Comparison of ENCODE assay signal across 8 mouse cellular contexts in the genomic region with DNA sequence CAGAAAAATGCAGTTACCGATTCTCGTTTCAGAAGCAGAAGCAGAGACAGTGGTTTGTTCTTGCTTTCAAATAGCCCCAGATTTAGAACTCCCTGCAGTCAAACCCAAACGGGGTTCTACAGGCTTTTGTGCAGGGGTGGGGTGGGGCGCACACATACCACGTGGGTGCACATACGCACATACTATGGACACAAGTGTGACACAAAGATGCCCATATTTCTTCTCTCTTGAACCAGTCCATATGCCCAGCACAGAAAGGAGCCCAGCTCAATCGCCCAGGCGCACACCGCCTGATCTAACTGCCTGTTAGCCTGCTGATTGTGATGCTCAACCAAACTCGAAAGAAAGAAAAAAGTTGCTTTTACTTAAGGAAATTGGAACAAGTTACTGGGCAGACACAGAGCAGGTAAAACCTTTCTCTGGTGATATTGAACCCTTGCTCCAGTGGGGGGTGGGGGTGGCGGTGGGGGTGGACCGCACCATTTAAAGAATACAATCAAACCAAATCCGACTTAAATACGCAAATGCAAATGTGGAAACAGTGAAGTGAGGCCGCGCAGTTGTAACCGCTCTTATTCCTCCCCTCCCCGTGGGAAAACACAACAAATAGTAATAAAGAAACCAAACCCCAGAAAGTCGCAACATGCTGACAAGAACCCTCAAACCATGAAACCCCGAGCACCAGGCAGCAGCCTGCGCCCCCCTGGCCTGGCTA. TPM values are rescaled to one million over a fixed set of nuclear protein-coding genes. Genes with fewer than 3 reads are reported as not detected.
DNase-seq lines count a peak whose midpoint lies in the region; ATAC-seq lines count a peak whose summit lies in the region.

No protein-coding gene starts in this region.

- WGBS in kidney, embryonic 15.5 days = 25% methylated on average over 21 of the region's 21 CpGs
- WGBS in neural tube, embryonic 12.5 days = 23% methylated on average over 21 of the region's 21 CpGs

- H3K4me3 ChIP-seq in kidney, embryonic 15.5 days (replicated peaks) = peak overlapping the region; percentile 49
- H3K4me3 ChIP-seq in neural tube, embryonic 12.5 days = peak overlapping the region; percentile 40

- peak overlapping the region; percentile 91 for H3K4me2 ChIP-seq in kidney, embryonic 15.5 days
- H3K4me2 ChIP-seq in neural tube, embryonic 12.5 days (replicated peaks) = peak overlapping the region; percentile 85

- H3K27ac ChIP-seq in kidney, embryonic 15.5 days = no peak overlapping the region
- no peak overlapping the region for H3K27ac ChIP-seq in neural tube, embryonic 12.5 days

- H3K36me3 ChIP-seq in kidney, embryonic 15.5 days = no peaks in the 10 kb centered on the region
- peaks cover 4% of the 10 kb centered on the region; the same call in 1 of the 2 replicates for H3K36me3 ChIP-seq in neural tube, embryonic 12.5 days

- H3K4me1 ChIP-seq in kidney, embryonic 15.5 days = peaks cover 17% of the 10 kb centered on the region
- peaks cover 10% of the 10 kb centered on the region for H3K4me1 ChIP-seq in neural tube, embryonic 12.5 days

- no peaks in the 10 kb centered on the region for H3K9me3 ChIP-seq in kidney, embryonic 15.5 days (replicated peaks)
- H3K9me3 ChIP-seq in neural tube, embryonic 12.5 days = no peaks in the 10 kb centered on the region

- peaks cover 33% of the 10 kb centered on the region for H3K27me3 ChIP-seq in kidney, embryonic 15.5 days
- peaks cover 19% of the 10 kb centered on the region for H3K27me3 ChIP-seq in neural tube, embryonic 12.5 days (replicated peaks)

- 0 out of 2 replicates have a peak, but pooled peaks have one; percentile 7 for ATAC-seq in kidney, embryonic 15.5 days (replicated peaks; ENCODE audit: low FRiP score)
- ATAC-seq in neural tube, embryonic 12.5 days (ENCODE audit: low FRiP score, low read depth) = no peak
- no peak for ATAC-seq in activated CD4-positive, CD25-positive, alpha-beta regulatory T cell, adult 4 months

- peak overlapping the region; percentile 39; the same call in 1 of the 2 replicates for H3K9ac ChIP-seq in kidney, embryonic 15.5 days
- peak overlapping the region; percentile 45; the same call in 1 of the 2 replicates for H3K9ac ChIP-seq in neural tube, embryonic 12.5 days

- no peak for DNase-seq in kidney, postnatal 36 days
- peak; percentile 9 for DNase-seq in embryo, embryonic 11 days
- peak; percentile 43 for DNase-seq in induced T-regulatory cell, adult 2 months (ENCODE audit: low read depth)
- DNase-seq in cerebellum, postnatal 25 days = no peak
- no peak for DNase-seq in layer of hippocampus, postnatal 14 days (ENCODE audit: low spot score in 2 of 2)

RNA-seq across cellular contexts. Expression of gene Ankrd26, which starts 30.8 kb away (rescaled TPM):
- 16.5 and 17.3 TPM in 2 replicates for polyA plus RNA-seq in kidney, embryonic 15.5 days (2015; fragmentation: Nextera tagmentation; extraction: Ambion mirVana)
- 15.5 and 17.1 TPM in 2 replicates for polyA plus RNA-seq in neural tube, embryonic 12.5 days (2016; fragmentation: Nextera tagmentation; extraction: Ambion mirVana)
- polyA plus RNA-seq in activated CD4-positive, CD25-positive, alpha-beta regulatory T cell, adult 4 months (2017; shearing (Covaris generic)) = 1 to 10 TPM; 5.4 to 8.3 TPM
- total RNA-seq in layer of hippocampus, postnatal 14 days (2021) = 1 to 10 TPM; 6.8 to 8.8 TPM

Comparison
In these comparisons a context has a peak if more than half of its experiments do, and no peak if none do; other contexts are left out.
1. DNase-seq: peak in embryo, embryonic 11 days (single experiment) and induced T-regulatory cell, adult 2 months (single experiment); none in kidney, postnatal 36 days (0 of 2), cerebellum, postnatal 25 days (0 of 2) and layer of hippocampus, postnatal 14 days (0 of 2).